Mouse (Mus musculus) WW6 (cell line): ENCODE measurements around the gene Yipf1.

ENCODE experiments used
- DNase-seq: peaks from one replicate; pipeline ENCODE4 v3.0.0-alpha.2; 2013; ENCODE audit warnings: low read depth, low spot score

Gene Yipf1

GRCm38 (mm10) chr4:107313690-107314478 is at the start of gene Yipf1:
TSS of gene Yipf1 (plus strand) at chr4:107314363.
- peak; percentile 42 for DNase-seq

- no peak for DNase-seq
These were observed 40.5 kb upstream of the Yipf1 start for GRCm38 (mm10) chr4:107273683-107274082.

- DNase-seq = no peak
These were observed 39.7 kb upstream of the Yipf1 start for GRCm38 (mm10) chr4:107274511-107274910.

GRCm38 (mm10) chr4:107278188-107278707 is 35.9 kb upstream of the Yipf1 start:
- no peak for DNase-seq

- no peak for DNase-seq
These were observed 33.2 kb upstream of the Yipf1 start for GRCm38 (mm10) chr4:107280843-107281475.

GRCm38 (mm10) chr4:107285446-107286200 is 28.5 kb upstream of the Yipf1 start:
- no peak for DNase-seq

- no peak for DNase-seq
These were observed 27.8 kb upstream of the Yipf1 start for GRCm38 (mm10) chr4:107286386-107286785.

- no peak for DNase-seq
These were observed 26.6 kb upstream of the Yipf1 start for GRCm38 (mm10) chr4:107287517-107287916.

GRCm38 (mm10) chr4:107291611-107292272 is 22.4 kb upstream of the Yipf1 start:
- DNase-seq = no peak

GRCm38 (mm10) chr4:107292273-107292662 is 21.9 kb upstream of the Yipf1 start:
- DNase-seq = no peak

GRCm38 (mm10) chr4:107298071-107298606 is 16.0 kb upstream of the Yipf1 start:
- no peak for DNase-seq

GRCm38 (mm10) chr4:107299779-107300340 is 14.3 kb upstream of the Yipf1 start:
- DNase-seq = no peak

- no peak for DNase-seq
These were observed 13.8 kb upstream of the Yipf1 start for GRCm38 (mm10) chr4:107300371-107300770.

- no peak for DNase-seq
These were observed 13.1 kb upstream of the Yipf1 start for GRCm38 (mm10) chr4:107300902-107301555.

GRCm38 (mm10) chr4:107302221-107302620 is 11.9 kb upstream of the Yipf1 start:
- no peak for DNase-seq

GRCm38 (mm10) chr4:107302832-107303231 is 11.3 kb upstream of the Yipf1 start:
- no peak for DNase-seq

GRCm38 (mm10) chr4:107303531-107303930 is 10.6 kb upstream of the Yipf1 start:
- DNase-seq = no peak

GRCm38 (mm10) chr4:107306966-107307365 is 7.2 kb upstream of the Yipf1 start, which contains the start of gene Dio1:
TSS of gene Dio1 (minus strand) at chr4:107307169.
- DNase-seq = no peak

GRCm38 (mm10) chr4:107314479-107314805 is 279 bp downstream of the Yipf1 start:
- DNase-seq = no peak

- no peak for DNase-seq
These were observed 4.5 kb downstream of the Yipf1 start for GRCm38 (mm10) chr4:107318646-107319045.

- DNase-seq = no peak
These were observed 6.9 kb downstream of the Yipf1 start for GRCm38 (mm10) chr4:107321041-107321440.
